Mouse (Mus musculus): ENCODE results near the gene Gm20772. TPM values are rescaled to one million over a fixed set of nuclear protein-coding genes. Genes with fewer than 3 reads are reported as not detected.
"Not testable (repeated sequence)": the region's sequence is repeated elsewhere in the genome, so short reads cannot be mapped to it uniquely, and the experiment has no call there.

The Gm20772 gene
- polyA plus RNA-seq (2016; fragmentation: Nextera tagmentation; extraction: Ambion mirVana): not detected in 2 replicates

- not testable (repeated sequence) for H3K27me3 ChIP-seq; H3K4me3 ChIP-seq (replicated peaks); H3K36me3 ChIP-seq; H3K27ac ChIP-seq; H3K9me3 ChIP-seq; H3K4me1 ChIP-seq (replicated peaks); ATAC-seq (ENCODE audit: insufficient number of reproducible peaks, insufficient read depth, low FRiP score, low TSS enrichment, low read depth); H3K9ac ChIP-seq (replicated peaks); H3K4me2 ChIP-seq
Measured at GRCm38 (mm10) chrY:17874441-17874840, at the start of gene Gm20772, which contains the start of gene Gm20831. Gene Gm20772 (plus strand): TSS chrY:17874741. Gene Gm20831 (plus strand): TSS chrY:17874741.

- H3K9me3 ChIP-seq; H3K4me1 ChIP-seq (replicated peaks); H3K27me3 ChIP-seq; H3K36me3 ChIP-seq; H3K27ac ChIP-seq; H3K4me3 ChIP-seq (replicated peaks); H3K9ac ChIP-seq (replicated peaks); ATAC-seq (ENCODE audit: insufficient number of reproducible peaks, insufficient read depth, low FRiP score, low TSS enrichment, low read depth); H3K4me2 ChIP-seq: not testable (repeated sequence)
- no CpG with 5 or more reads among the region's 3 CpGs for WGBS
Measured at GRCm38 (mm10) chrY:17846166-17846565, 28.4 kb upstream of the Gm20772 start, which contains the start of gene Gm21904. Gene Gm21904 (minus strand): TSS chrY:17846266.

Other genes starting within 250 kb of the Gm20772 start
- gene Gm21904, start 28.5 kb upstream of the Gm20772 start, polyA plus RNA-seq (2016; fragmentation: Nextera tagmentation; extraction: Ambion mirVana): not detected in 2 replicates
- gene Gm20831, start within 50 bp of the Gm20772 start, polyA plus RNA-seq (2016; fragmentation: Nextera tagmentation; extraction: Ambion mirVana): not detected in 2 replicates
- gene Srsy, start 62.6 kb downstream of the Gm20772 start, polyA plus RNA-seq (2016; fragmentation: Nextera tagmentation; extraction: Ambion mirVana): not detected in 2 replicates
- gene Gm21764, start 187.1 kb downstream of the Gm20772 start, polyA plus RNA-seq (2016; fragmentation: Nextera tagmentation; extraction: Ambion mirVana): not detected in 2 replicates
- not detected in 2 replicates for gene Ssty1, start 214.4 kb downstream of the Gm20772 start, polyA plus RNA-seq (2016; fragmentation: Nextera tagmentation; extraction: Ambion mirVana)

Data from limb, embryonic 12.5 days (tissue).